Mouse (Mus musculus) B cell, adult 2 months (primary cell): Measurements from ENCODE around the gene Mest.

ENCODE experiments used
- DNase-seq, 2 experiments: peaks; one replicate each; pipeline ENCODE4 v3.0.0; 2022

The Mest gene

DNA sequence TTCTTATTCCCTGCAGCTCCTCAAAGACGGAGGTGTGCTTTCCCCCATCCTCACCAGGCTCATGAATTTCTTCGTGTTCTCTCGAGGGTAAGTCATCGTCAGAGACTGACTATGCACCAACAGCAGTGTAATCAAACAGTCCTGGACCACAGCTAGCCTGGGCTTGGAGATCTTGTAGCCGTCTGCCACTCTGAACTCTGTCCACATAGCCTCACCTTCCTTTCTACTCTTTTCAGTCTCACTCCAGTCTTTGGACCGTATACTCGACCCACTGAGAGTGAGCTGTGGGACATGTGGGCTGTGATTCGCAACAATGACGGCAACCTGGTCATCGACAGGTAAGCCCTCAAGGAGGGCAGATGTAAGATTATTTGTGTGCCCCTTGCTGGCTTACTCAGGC is 21.5 kb downstream of the Mest start:
- no peak for DNase-seq

DNA sequence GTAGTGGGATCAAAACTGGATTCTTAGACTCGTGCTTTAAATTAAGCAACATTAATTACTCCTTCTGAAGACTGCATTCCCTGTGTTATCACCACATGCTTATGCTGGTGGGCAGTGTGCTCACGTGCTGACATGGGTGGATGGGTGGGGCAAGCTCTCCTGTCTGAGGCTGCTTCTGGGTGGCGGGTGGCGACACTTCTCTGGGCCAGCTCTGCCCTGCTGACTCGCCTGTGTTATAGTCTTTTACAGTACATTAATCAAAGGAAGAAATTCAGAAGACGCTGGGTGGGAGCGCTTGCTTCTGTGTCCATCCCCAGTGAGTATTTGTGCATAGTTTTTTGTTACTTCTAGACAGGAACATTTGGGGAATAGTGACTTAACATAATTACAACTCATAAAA is 22.2 kb downstream of the Mest start:
- DNase-seq: no peak

DNA sequence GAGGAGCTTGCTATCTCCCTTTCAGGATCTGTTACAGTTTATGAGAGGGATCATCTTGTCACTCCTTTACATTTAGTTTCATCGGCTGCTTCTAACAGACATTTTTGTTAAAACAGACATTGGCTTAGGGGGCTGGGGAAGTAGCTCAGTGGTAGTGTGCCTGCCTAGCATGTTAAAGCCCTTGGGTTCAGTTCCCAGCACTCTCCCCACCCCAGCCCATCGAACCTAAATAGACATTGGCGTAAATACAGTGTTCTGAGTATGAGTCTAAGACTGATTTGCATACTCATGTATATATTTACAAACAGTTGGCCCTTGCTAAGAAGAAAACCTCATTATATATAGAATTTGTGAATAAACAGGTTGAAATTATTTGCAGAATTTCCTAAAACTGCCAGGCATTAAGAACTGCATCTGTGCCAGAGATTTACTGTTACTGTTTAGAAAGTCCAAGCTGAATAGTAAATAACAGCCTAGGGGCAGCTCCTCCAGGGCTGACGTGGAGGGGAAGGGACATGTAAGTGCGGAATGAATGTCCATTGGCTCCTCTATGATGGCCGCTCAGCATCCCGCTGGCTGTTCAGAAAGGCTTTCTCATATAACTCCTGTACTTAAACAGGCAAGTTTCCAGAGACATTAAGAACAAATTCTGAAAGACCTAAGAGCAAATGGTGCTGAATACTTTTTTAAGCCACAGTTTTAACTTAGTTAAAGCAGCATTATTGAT is 24.4 kb downstream of the Mest start:
- DNase-seq: no peak

DNA sequence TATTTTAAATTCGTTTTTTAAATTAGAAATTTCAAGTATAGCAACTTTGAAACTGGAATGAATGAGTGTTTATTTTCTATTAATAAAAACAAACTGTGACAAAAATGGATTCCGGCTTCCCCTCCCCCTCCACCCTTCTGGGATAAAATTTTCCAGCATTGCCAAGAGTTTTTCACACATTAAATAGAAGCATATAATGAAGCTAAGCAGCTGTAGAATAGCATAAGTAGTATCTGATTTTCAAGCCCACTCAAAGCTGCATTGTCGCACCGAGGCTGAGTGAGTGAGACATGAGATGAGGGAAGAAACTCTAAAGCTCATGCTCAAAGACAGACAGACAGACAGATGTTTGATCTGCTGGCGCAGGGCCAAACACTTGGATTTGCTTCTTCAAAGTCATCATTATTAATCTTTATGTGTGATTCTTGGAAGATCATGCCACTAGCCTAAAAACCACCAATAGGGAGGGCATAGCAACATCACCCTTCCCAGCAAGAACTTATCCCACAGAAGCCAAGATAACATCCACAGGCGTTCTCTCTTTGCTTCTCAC is 25.1 kb downstream of the Mest start:
- no peak for DNase-seq

DNA sequence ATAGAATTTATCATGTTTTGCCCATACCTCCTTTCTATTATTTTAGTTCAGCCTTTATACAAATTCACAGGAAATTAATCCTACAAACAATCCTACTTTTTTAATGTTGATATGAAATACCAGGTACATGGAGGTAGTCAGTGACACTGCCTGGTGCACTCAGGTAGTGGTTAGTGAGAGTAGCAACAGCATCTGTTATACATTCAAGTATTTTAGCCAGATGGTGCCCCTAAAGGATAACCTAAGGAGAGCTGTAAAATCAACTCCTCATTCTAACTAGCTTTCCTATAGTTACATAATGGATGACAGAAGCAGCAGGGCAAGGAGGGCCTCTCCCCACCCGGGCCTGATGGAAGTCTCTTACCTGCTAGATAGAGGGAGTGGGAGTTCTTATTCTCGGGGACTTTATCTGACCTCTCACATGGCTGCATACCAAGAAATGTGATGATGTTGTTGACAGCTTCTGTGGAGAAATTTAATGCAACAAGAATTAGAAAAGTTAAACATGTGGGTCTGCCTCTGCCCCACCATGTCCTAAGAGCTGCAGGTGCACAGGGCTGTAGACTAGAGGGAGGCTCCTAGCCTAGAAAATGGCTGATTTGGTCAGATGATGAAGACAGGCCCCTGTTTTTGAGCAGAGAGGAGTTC is 25.8 kb downstream of the Mest start:
- DNase-seq: no peak

DNA sequence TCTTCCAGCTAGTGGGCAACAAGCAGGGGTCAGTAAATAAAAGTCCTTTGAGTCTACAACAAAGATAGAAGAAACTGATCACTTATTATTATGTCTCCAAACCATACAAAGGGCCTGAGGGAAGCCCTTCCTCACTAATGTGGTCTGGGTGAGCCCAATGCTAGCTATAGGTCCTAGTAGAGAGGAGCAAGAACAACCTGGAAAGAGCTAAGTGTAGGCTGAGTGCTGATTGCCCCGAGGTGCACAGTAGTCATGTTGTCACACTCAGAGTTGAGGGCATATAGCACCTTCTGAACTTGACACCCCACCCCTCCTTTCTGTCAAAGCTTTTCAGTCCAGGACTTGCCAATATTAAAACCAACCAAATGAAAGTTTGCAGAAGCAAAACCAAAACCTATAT is 26.5 kb downstream of the Mest start:
- no peak for DNase-seq

DNA sequence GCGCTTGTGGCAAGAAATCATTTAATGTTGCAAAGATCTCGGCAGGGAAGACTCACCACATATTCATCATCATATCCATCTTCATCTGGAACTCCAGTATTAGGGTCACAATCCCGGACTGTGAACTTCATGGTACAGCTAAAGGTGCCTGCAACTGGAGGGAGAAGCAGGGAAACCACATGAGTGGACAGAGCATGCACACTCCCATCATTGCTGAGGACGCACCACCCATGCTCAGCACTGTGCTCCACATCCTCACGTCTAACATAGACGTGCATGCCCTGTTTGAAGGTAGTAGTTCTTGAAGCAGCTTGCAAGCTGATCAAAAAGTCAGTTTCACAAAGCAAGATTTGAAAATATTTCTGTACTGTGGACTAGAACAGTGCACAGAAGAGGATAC is 27.1 kb downstream of the Mest start:
- no peak for DNase-seq

DNA sequence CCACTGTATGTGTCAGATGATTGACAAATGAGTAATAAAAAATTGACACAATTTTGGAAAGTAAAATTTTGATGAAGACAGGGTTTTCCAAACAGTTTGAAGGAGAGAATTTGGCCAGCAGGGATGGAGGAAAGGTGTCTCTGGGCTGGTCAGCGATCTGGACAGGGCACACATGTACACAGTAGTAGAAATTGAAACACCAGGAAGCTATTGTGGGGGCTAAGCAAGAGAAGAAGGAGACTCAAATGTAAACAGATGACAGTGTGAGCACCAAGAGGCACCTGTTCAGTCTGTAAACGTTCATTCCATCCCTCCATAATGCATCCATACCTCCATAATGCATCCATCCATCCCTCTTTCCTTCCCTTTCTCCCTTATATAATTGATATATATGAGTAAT is 27.9 kb downstream of the Mest start:
- DNase-seq: no peak
